Mouse (Mus musculus) olfactory bulb, adult 2 months (tissue): ENCODE measurements around the gene Lmx1b. TPM values are rescaled to one million over a fixed set of nuclear protein-coding genes. Genes with fewer than 3 reads are reported as not detected.

Source experiments
- H3K27ac ChIP-seq: fragments of 200-500 bp; 2 replicates; pipeline ENCODE4 v1.5.1; 2012; ENCODE audit warnings: low read depth, low read length; ENCODE audit not compliant: insufficient read depth
- H3K4me1 ChIP-seq: fragments of 200-500 bp; 2 replicates; pipeline ENCODE4 v1.6.1; 2012; ENCODE audit warnings: low read length; ENCODE audit not compliant: control insufficient read depth, insufficient read depth
- H3K4me3 ChIP-seq: fragments of 200-500 bp; 2 replicates; pipeline ENCODE4 v1.5.1; 2012; ENCODE audit warnings: mild to moderate bottlenecking, low read depth, low read length, moderate library complexity; ENCODE audit not compliant: insufficient read depth
- CTCF ChIP-seq: fragments of 200-500 bp; IDR thresholded peaks from 2 replicates; pipeline ENCODE4 v1.5.1; 2012; ENCODE audit warnings: low read depth, mild to moderate bottlenecking, low read length, moderate library complexity; ENCODE audit not compliant: insufficient read depth
- POLR2A ChIP-seq: fragments of 200-500 bp; IDR thresholded peaks from 2 replicates; pipeline ENCODE4 v1.6.1; 2012; ENCODE audit warnings: mild to moderate bottlenecking, low read depth, low read length, moderate library complexity; ENCODE audit not compliant: insufficient read depth
- WGBS: fragments of 180-500 bp; shearing (Covaris S2); methylation state at CpG from one replicate; pipeline ENCODE4 v1.1.7; 2018; 5-methylcytosine and 5-hydroxymethylcytosine counted together
- polyA plus RNA-seq: library from polyadenylated mRNA; stranded (reverse); fragments of >200 nt; gene quantifications from 2 replicates; pipeline ENCODE4 v1.2.4, GENCODE M21; 2012; ENCODE audit warnings: low replicate concordance; ENCODE audit not compliant: missing spikeins, insufficient read depth, insufficient read length

Gene Lmx1b
- polyA plus RNA-seq, 1 experiment, result not detected

GRCm38 (mm10) chr2:33639301-33640170, 775 bp downstream of the Lmx1b start:
- no peak overlapping the region for H3K27ac ChIP-seq
- no peak overlapping the region for H3K4me3 ChIP-seq
- 1% methylated on average over 71 of the region's 71 CpGs for WGBS
- TF ChIP-seq POLR2A (no peak), CTCF (no peak)
- H3K4me1 ChIP-seq, result peaks cover 11% of the 10 kb centered on the region

GRCm38 (mm10) chr2:33638141-33638733, 2.1 kb downstream of the Lmx1b start:
- 53% methylated on average over 6 of the region's 6 CpGs for whole genome bisulfite sequencing
- H3K4me1 ChIP-seq, result peaks cover 11% of the 10 kb centered on the region
- no peak overlapping the region for H3K4me3 ChIP-seq
- no peak overlapping the region for H3K27ac ChIP-seq
- no peak for TF ChIP-seq POLR2A
- no peak for TF ChIP-seq CTCF

DNA sequence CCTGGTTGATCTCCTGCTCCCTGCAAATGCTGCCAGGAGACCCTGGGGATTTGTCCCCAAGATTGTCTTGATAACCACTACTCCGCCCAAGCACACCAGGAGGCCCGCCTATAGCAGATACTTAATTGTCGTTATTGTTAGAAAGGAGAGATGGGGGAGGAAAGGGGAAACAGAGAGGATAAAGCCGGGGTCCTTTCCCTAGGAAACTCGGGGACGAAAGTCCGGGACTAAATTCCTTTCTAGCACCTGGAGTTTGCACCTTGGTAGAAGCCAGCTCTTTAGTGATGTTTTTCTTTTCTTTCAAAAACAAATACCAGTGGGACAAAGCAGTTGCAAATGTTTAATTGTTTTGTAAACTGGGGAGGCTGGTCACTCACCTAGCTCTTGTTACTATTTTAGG, 3.0 kb downstream of the Lmx1b start:
- no peak overlapping the region for H3K4me3 ChIP-seq
- peaks cover 9% of the 10 kb centered on the region; the same call in 1 of the 2 replicates for H3K4me1 ChIP-seq
- no peak overlapping the region for H3K27ac ChIP-seq
- 11% methylated on average over 7 of the region's 7 CpGs for WGBS
- TF ChIP-seq CTCF, result no peak
- TF ChIP-seq POLR2A, result no peak

- H3K27ac ChIP-seq, result no peak overlapping the region
- TF ChIP-seq CTCF, result no peak
- no peak for TF ChIP-seq POLR2A
- no peak overlapping the region for H3K4me3 ChIP-seq
- H3K4me1 ChIP-seq, result peaks cover 14% of the 10 kb centered on the region; the same call in 1 of the 2 replicates
- 6% methylated on average over 26 of the region's 26 CpGs for WGBS
Observed at GRCm38 (mm10) chr2:33636628-33637188, 3.6 kb downstream of the Lmx1b start.

DNA sequence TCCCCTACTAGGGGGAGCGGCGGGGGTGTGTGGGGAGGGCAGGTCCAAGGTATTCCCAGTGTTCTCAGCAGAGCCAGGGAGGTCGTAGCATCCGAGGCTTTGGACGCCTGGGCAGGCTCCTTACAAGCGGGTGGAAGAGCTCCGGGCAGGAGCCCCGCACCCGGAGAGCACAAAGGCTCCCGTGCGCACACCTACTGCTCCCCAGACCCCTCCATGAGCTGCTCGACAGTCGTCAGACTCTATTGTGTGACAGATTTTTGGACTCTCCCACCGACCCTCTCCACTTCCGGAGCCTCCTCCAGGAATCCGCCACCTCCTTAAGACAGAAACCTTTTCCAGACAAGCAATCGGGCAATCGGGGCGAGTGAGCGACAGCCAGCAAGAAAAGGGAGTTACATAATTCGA, 4.2 kb downstream of the Lmx1b start:
- no peak overlapping the region for H3K4me3 ChIP-seq
- peaks cover 20% of the 10 kb centered on the region for H3K4me1 ChIP-seq
- TF ChIP-seq POLR2A (no peak), CTCF (no peak)
- WGBS, result 6% methylated on average over 21 of the region's 21 CpGs
- H3K27ac ChIP-seq, result no peak overlapping the region

GRCm38 (mm10) chr2:33635323-33636116, 4.8 kb downstream of the Lmx1b start:
- H3K4me3 ChIP-seq, result no peak overlapping the region
- 9% methylated on average over 19 of the region's 19 CpGs for WGBS
- peaks cover 20% of the 10 kb centered on the region for H3K4me1 ChIP-seq
- TF ChIP-seq CTCF (no peak), POLR2A (no peak)
- H3K27ac ChIP-seq, result no peak overlapping the region

DNA sequence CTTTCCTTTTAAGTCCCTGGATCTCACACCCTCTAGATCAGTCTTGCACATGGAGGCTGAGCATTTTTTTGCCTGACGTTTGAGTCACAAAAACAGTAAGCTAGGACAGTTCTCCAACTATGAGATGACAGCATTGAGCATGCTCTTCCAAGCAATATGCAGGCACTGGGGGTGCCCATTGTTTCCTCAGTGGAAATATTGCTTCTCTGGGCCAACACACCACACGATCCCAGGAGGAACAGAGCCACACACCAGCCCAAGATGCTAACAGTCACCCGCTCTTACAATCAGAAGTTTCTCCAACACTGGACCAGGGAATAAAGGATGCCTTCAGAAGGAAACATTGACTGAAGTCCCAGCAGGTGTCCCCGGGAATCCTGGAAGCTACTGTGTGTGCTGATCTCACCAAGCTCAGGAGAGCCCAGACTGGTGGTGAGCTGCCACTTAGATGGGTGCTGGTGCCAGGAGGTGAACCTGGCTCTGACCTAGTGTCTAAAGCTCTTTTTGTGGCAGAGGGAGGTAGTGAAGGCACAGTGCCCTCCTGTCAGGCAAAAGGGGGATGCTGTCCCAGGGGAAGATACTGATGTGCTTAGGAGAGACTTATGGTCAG, 5.7 kb downstream of the Lmx1b start:
- Histone ChIP-seq H3K27ac (no peak overlapping the region), H3K4me1 (peaks cover 18% of the 10 kb centered on the region), H3K4me3 (no peak overlapping the region)
- TF ChIP-seq CTCF, result no peak
- no peak for TF ChIP-seq POLR2A
- WGBS, result 24% methylated on average over 4 of the region's 4 CpGs

GRCm38 (mm10) chr2:33633955-33634354, 6.4 kb downstream of the Lmx1b start:
- no peak overlapping the region for H3K27ac ChIP-seq
- WGBS, result 23% methylated on average over 5 of the region's 5 CpGs
- no peak overlapping the region for H3K4me3 ChIP-seq
- TF ChIP-seq CTCF, result no peak
- TF ChIP-seq POLR2A, result no peak
- peaks cover 12% of the 10 kb centered on the region for H3K4me1 ChIP-seq
